Mouse (Mus musculus) cerebellum, adult 18-20 months (tissue): ENCODE data around the gene Pdgfb.

Experiments used
- DNase-seq, 2 experiments: peaks; one replicate each; pipeline ENCODE4 v3.0.0; 2021

Pdgfb gene

DNA sequence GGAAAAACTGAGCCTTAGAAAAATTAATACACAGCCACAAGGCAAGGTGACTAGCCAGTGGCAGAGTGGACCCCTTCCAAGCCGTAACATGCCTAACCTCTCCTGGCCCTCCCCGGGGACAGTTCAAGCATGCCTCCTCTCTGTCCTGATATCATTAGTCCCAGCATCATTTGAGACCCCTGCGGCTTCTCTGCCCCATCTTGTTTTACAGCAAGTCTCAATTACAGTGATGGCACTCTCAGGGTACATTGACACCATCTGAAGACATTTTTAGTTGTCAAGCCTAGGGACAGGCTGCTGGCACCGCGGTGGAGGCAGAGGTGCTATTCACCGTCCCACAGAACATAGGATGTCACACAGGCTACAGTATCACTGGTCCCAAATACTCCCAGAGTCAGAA lies 6.3 kb downstream of the Pdgfb start:
- no peak for DNase-seq

- no peak for DNase-seq
Observed at GRCm38 (mm10) chr15:80006156-80006555, 8.6 kb downstream of the Pdgfb start.

GRCm38 (mm10) chr15:80005436-80005835 lies 9.3 kb downstream of the Pdgfb start:
- DNase-seq = no peak

GRCm38 (mm10) chr15:80004644-80005340 lies 10.0 kb downstream of the Pdgfb start:
- no peak for DNase-seq

DNA sequence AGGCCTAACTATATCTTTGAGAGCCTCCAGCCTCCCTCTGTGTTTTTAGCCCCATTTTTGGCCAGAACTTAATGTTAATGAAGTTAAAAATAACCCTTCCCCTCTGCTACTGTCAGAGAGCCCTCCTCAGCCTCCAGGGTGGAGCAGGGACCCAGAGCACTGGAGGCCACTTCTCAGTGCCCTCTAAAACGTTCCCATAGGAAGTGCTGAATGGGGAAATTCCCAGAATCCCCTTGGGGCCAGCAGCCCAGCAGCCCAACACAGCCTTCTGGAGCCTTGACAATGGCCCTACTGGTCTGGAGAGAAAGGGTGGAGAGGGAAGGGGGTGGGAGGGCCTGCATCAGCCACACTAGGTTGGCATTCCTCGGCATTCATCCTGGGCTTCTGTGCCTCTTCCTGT lies 11.2 kb downstream of the Pdgfb start:
- DNase-seq = no peak

DNA sequence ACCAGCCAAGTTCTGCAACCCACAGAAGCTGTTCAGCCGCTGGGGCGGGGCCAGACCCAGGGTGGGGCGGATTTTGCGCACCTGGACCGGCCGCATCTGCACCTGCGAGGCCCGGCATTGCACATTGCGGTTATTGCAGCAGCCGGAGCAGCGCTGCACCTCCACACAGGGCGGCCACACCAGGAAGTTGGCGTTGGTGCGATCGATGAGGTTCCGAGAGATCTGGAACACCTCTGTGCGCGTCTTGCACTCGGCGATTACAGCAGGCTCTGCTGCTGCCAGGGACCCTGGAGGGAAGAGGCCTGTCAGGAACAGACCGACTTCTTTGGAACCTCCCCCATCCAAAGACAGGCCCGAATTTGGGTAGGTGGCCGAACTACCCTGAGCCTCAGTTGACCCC lies 13.2 kb downstream of the Pdgfb start:
- DNase-seq = no peak

DNA sequence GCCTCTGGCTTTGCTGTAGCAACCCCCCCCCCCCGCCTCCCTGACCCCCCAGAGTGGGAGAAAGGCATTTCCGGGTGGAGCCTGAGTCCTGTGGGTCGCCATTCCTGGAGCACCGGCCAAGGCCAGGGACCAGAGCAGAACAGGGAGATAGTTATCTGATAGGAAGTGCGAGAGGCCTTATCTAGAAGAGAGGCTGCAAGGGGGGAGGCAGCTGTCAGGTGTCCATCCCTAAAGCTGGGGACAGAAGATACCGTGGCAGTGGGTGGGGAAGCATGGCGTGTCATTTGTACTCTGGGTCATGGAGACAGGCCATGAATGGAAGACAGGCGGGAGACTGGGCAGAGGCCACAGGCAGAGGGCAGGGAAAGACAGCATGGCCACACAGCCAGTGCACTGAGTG lies 14.1 kb downstream of the Pdgfb start:
- no peak for DNase-seq

DNA sequence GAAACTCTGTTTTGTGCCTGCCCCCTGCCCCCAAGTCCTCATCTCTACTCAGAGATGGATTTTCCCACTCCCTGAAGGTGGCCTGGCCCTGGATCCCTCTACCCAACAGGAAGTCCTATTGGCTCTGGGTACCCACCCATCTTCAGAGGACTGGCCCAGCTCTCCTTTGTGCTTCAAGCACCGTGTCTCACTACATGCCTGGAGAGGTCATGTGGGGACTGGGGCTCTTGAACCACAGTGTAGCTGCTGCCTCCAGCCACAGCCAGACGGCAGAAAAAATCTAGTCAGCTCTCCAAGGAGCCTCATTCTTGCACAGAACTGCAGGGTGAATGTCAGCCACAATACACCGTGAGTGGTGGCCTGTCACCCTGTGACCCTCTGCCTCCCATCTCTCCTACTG lies 16.8 kb downstream of the Pdgfb start:
- no peak for DNase-seq

DNA sequence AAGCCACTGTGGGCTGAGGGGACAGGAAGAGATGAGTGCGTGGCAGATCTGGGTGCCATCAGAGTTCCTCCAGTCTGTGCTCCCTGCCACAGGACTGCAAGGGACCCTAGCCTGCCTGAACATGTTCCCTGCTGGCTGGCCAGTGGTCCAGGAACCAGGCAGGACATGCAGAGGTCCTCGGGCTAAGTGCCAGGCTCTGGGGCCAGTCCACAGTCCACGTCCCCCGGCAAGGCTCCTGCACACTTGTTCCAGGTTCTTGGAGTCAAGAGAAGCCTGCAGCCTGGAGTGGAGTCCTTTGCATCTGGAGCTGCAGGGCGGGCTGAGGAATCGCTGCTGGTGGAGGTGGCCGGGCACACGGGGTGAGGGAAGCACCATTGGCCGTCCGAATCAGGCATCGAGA lies 18.0 kb downstream of the Pdgfb start:
- no peak for DNase-seq

- DNase-seq = no peak
Observed at GRCm38 (mm10) chr15:79995552-79995951, 19.2 kb downstream of the Pdgfb start.

DNA sequence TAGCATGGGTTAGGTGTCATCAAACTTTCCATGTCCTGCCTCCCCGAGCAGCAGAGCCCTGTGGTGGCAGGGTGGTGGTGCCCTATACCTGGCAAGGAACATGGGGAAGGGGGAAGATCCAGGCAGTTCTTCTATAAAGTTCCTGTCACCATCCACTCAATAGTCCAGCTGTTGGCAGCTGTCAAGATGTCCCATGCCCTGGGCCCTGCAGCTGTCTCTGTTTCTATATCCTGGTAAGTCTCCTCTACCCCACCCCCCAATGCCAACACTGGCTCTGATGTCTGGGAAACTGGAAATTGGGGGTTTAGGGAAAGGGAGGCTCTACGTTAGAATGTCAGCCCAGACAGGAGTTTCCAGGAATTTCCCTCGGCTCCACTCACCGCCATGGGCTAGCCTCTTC lies 20.2 kb downstream of the Pdgfb start:
- no peak for DNase-seq

DNA sequence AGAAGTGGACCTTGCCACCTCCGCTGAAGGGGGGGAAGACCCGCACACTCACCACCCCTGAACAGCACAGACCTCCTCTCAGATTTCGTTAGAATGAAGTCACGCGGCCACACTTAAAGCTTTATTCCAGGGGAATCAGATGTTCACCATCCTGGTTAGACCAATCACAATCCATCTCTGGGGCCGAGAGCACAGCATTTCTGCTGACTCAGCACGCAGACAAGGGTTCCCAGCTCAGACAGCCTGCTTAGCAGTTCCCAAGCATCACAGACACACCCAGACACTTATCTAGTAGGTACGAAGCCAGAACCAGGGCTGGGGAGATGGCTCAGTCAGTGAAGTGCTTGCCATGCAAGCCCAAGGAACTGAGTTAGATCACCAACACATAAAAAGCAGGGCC lies 28.6 kb downstream of the Pdgfb start:
- DNase-seq = no peak

- no peak for DNase-seq
Observed at GRCm38 (mm10) chr15:79985471-79985870, 29.3 kb downstream of the Pdgfb start.

GRCm38 (mm10) chr15:79984152-79984551 lies 30.6 kb downstream of the Pdgfb start:
- DNase-seq = no peak

DNA sequence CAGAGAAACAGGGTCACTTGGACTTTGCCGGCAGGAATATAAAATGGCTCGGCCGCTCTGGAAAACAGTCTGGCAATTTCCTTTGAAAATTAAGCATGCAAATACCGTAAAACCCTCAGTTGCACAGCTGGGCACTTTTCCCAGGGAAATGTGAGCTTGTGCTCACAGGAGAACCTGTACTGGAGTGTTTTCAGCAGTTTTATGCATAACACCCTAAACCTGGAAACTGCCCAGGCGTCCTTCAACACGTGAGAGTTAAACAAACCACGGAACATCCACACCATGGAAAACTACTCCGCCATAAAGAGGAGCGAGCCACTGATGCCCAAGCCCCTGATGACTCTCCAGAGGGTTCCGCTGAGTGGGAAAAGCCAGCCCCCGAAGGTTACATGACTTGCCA lies 34.1 kb downstream of the Pdgfb start:
- DNase-seq = no peak

DNA sequence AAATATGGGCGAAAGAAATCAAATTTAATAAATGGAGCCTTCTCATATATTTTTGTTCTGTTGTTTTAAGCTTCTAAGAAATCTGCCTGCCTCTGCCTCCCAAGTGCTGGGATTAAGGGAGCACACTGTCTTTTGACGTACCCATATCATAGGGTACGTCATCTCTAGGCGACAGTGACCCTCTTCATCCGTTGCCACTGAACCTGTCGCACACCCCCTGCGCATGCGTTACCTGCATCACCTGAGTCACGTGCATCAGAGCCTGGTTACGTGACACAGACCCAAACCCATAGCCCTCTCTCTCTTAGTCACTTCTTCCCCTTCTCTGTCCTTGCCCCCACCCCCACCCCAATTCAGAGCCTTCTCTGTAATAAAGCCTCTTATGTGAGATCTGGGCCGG lies 42.6 kb downstream of the Pdgfb start:
- DNase-seq = no peak

DNA sequence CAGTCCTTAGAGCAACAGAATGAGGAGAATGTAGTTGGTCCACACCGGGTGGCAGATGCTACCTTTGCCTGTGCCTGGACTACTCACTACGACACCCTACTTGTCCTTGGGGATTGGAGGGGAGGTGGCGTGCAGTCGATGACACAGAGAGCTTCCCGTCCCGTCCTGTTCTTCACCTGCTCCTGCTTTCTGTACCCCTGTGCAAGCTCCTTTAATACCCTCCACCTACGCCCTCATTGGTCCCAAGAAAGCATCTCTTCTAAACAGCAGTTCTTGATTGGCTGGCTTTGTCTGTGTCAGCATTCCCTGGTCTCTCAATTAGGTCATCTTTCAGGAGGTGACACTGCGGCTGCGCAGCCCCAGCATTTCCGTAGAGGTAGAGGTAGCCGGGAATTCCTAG lies 43.8 kb downstream of the Pdgfb start, which contains the start of gene Cbx7:
TSS of gene Cbx7 (minus strand) at position 180 of the 400 bp plus-strand sequence.
- DNase-seq = no peak

DNA sequence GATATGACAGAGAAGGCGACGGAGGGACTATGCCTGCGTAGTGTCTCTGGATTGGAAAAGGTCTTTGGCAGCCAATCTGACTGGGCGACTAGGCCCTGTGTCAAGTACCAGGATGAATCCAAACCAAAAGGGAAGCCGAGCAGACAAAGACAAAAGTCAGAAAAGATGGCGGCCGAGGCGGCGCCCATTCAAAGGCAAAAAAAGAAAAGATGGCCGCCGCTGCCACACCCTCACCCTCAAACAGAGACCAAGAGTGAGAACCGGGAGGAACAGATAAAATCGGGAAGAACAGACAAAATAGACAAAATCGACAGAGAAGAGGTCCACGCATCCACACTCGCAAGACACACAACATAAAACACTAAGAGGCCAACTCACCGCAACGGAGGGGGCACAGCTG lies 44.3 kb downstream of the Pdgfb start:
- DNase-seq = no peak

GRCm38 (mm10) chr15:79967346-79967745 lies 47.4 kb downstream of the Pdgfb start:
- no peak for DNase-seq

GRCm38 (mm10) chr15:79964376-79964775 lies 50.4 kb downstream of the Pdgfb start:
- DNase-seq = no peak

DNA sequence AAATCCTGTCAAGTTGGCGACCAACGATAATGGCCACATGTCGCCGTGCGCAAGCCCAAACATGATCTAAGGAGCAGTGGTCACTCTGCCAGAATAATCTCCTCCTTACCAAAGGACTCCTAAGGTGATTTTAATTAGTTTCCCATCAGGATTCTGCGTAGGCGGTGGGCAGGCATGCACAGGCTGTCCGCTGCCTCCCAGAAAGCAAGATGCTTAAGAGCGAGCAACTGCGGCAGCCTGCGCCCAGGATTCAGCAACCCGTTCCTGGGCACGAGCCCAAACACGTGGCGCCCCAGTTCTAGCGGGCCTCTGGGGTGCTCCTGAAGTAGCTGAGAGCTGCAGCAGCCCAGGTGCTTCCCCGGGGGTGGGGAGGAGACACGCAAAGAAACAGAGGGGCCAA lies 52.1 kb downstream of the Pdgfb start:
- DNase-seq = peak; percentile 81

DNA sequence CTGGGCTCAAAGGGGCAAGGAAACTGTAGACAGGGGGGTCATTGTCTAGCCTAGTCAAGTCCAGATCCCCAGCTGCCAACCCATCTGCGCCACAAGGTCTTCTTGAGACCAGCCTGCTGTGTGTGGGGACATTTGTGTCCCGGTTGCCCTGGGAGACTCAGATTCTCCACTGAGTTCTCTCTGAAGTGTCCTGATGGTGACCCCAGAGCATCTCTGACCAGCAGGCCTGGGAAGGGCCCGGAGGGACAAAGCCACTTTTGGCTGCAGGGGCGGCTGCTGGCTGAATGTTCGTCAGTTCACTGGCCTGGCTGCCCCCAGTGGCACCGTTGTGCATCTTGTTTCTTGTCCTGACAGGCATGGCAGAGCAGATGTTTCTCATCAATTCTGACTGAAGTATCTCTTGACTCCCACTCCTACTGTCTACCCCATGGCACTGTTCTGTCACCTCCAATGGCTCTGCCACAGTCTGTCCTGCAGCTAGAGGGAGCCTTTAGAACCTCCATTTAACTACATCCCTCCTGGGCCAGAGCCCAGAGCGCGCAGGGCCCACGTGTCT lies 53.3 kb downstream of the Pdgfb start:
- peak in 1 of 2 experiments; percentile 20 for DNase-seq

DNA sequence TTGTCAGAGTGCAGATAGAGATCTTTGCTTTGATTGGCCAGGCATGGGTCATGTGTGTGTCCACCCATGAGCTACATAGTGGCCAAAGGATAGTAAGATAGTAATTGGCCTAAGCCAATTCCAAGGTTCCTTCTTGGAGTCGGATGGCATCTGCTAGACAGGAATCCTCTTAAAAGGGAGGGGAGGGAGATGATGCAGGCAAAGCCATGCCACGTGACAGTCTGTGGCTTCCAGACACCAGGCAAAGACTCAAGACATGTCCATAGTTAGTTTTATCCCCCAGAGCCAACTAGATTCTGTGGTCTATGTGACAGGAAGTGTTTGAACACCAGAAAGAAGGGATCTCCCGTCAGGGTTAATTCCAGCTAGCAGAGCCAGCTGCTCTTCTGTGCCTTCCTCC lies 56.4 kb downstream of the Pdgfb start:
- no peak for DNase-seq

- DNase-seq = no peak
Observed at GRCm38 (mm10) chr15:79956559-79956958, 58.2 kb downstream of the Pdgfb start.

GRCm38 (mm10) chr15:79953470-79953869 lies 61.3 kb downstream of the Pdgfb start:
- no peak for DNase-seq
